Mouse (Mus musculus) macrophage (primary cell): ENCODE data around the gene Rex2. TPM values are rescaled to one million over a fixed set of nuclear protein-coding genes. Genes with fewer than 3 reads are reported as not detected.
"Not testable (repeated sequence)": the region's sequence is repeated elsewhere in the genome, so short reads cannot be mapped to it uniquely, and the experiment has no call there.

Experiments used
- H3K27ac ChIP-seq: fragments of 350-480 bp; formaldehyde crosslinking; 2 replicates; pipeline ENCODE4 v1.9.0; 2021
- H3K36me3 ChIP-seq: fragments of 350-480 bp; formaldehyde crosslinking; 2 replicates; pipeline ENCODE4 v1.9.0; 2021; ENCODE audit errors: inconsistent target
- H3K4me3 ChIP-seq: fragments of 350-480 bp; formaldehyde crosslinking; 2 replicates; pipeline ENCODE4 v1.9.0; 2021; ENCODE audit errors: inconsistent target
- H3K79me2 ChIP-seq: fragments of 350-480 bp; formaldehyde crosslinking; 2 replicates; pipeline ENCODE4 v1.9.0; 2021; ENCODE audit errors: inconsistent target
- WGBS: methylation state at CpG from one replicate; pipeline ENCODE4 v1.1.7; 2026; ENCODE audit warnings: inconsistent platforms; ENCODE audit not compliant: missing documents; 5-methylcytosine and 5-hydroxymethylcytosine counted together
- polyA plus RNA-seq: library from polyadenylated mRNA; stranded (reverse); fragments of 250-400 nt; gene quantifications from 3 replicates; pipeline ENCODE4 v1.2.4, GENCODE M21; 2018; ENCODE audit warnings: inconsistent platforms
- total RNA-seq, 78 experiments: library from RNA; depleted of rRNA; stranded (reverse); fragments of 250-400 nt; gene quantifications; 1 replicate in 9 of 78; 2 replicates in 24 of 78; 3 replicates in 43 of 78; 4 replicates in 2 of 78; pipeline ENCODE4 v1.2.4; 2018; ENCODE audit warnings: inconsistent platforms in 56 of 78

Rex2 gene
- not detected for total RNA-seq (2018; cell fraction: chromatin; rRNA removed)
- under 1 TPM in 1 of 26 experiments, not detected in 25; 0.22 TPM for total RNA-seq (2018; cell fraction: cytosol; rRNA removed)
- 1 to 10 TPM in 2 of 26 experiments, not detected in 24; 1.4 to 3.4 TPM for total RNA-seq (2018; cell fraction: nucleus; rRNA removed)
- not detected in 3 replicates for polyA plus RNA-seq

- not testable (repeated sequence) for H3K79me2 ChIP-seq, H3K27ac ChIP-seq, H3K4me3 ChIP-seq, H3K36me3 ChIP-seq
- no CpG with 5 or more reads among the region's 6 CpGs for WGBS
These were observed at the start of gene Rex2 for GRCm38 (mm10) chr4:147021550-147021949. Gene Rex2 (plus strand): TSS chr4:147021850.

- 29% methylated on average over 1 of the region's 2 CpGs for WGBS
- not testable (repeated sequence) for H3K79me2 ChIP-seq, H3K4me3 ChIP-seq, H3K36me3 ChIP-seq, H3K27ac ChIP-seq
These were observed 45.1 kb upstream of the Rex2 start for GRCm38 (mm10) chr4:146976581-146976980.

DNA sequence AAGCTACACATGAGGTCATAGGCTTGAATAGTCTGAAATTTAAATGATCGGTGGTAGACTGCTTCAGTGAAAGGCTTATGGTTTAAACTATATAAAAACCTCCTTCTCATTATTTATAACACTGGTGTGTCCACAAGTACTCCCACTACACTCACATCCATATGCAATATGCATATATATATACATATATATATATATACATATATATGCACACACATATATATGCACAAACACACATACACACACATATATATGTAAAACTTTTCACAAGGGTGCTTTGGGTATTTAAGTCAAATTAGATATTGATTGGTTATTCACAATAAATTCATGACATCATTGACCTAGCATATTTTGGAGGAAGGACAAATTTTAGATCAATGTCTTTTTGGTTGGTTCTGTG lies 3.2 kb upstream of the Rex2 start:
- H3K27ac ChIP-seq, H3K79me2 ChIP-seq, H3K36me3 ChIP-seq, H3K4me3 ChIP-seq: not testable (repeated sequence)
- WGBS: no CpG with 5 or more reads among the region's 1 CpGs

DNA sequence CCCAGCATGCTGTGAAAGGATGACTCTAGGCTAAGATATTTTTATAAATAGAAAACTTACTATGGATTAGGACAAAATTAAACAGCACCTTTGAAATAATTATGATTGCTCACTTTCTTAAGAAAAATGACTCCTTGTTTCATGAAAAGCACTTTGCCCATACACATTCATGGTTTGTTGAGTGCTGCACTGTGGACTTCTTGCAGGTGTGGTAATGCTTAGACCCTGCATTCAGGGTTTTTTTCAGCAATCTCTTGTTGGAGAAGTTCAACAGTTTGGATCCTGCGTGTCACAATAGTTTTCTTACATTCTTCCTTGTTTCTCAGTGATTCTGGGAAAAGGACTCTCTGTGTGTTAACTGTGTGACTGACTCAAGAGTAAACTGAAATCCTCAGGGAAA lies 4.7 kb downstream of the Rex2 start:
- not testable (repeated sequence) for H3K4me3 ChIP-seq, H3K27ac ChIP-seq, H3K36me3 ChIP-seq, H3K79me2 ChIP-seq
- WGBS: 50% methylated on average over 1 of the region's 1 CpGs

DNA sequence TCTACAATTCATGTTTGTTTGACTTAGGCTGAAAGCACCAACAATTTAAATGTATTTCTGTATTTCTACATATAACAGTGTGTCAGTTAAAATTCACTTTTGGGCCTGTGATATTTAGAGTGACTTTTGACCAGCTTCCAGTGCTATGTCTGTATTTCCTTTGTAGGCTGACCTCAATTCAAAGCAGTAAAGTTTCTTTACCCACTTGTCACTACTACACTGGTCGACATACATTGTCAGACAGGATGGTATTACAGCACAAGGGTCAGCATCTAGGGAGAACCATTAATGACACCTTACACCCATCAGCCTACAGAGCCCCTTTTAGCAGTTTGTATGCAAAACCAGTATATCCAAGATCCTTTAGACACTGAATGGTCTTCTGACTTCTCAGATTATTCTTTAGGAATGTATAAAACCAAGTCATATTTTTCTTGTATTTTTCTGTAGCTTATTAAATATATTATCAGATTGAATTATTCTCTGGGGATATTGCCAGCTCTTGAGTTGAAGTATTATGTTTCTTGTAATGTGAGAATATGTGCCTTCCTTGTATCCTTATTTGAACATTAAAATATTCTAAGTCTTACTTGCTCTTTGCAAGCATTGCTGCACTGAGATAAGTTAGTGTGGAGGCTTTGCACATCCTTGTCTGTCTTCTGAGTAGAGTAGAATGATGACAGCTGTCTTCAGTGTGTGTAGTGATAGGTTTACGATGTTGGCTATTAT lies 9.8 kb downstream of the Rex2 start:
- not testable (repeated sequence) for H3K36me3 ChIP-seq, H3K27ac ChIP-seq, H3K79me2 ChIP-seq, H3K4me3 ChIP-seq
- WGBS: no CpG with 5 or more reads among the region's 2 CpGs

- not testable (repeated sequence) for H3K36me3 ChIP-seq, H3K79me2 ChIP-seq, H3K4me3 ChIP-seq, H3K27ac ChIP-seq
- no CpG with 5 or more reads among the region's 3 CpGs for WGBS
These were observed 42.1 kb downstream of the Rex2 start for GRCm38 (mm10) chr4:147063768-147064167.

GRCm38 (mm10) chr4:147065861-147066260 lies 44.2 kb downstream of the Rex2 start:
- not testable (repeated sequence) for H3K27ac ChIP-seq, H3K4me3 ChIP-seq, H3K36me3 ChIP-seq, H3K79me2 ChIP-seq
- no CpG with 5 or more reads among the region's 3 CpGs for whole genome bisulfite sequencing

GRCm38 (mm10) chr4:147066380-147066779 lies 44.7 kb downstream of the Rex2 start:
- not testable (repeated sequence) for H3K79me2 ChIP-seq, H3K4me3 ChIP-seq, H3K27ac ChIP-seq, H3K36me3 ChIP-seq
- 100% methylated on average over 1 of the region's 1 CpGs for WGBS

- not testable (repeated sequence) for H3K27ac ChIP-seq, H3K36me3 ChIP-seq, H3K4me3 ChIP-seq, H3K79me2 ChIP-seq
- 46% methylated on average over 2 of the region's 2 CpGs for WGBS
These were observed 74.0 kb downstream of the Rex2 start for GRCm38 (mm10) chr4:147095641-147096040.

- H3K36me3 ChIP-seq, H3K79me2 ChIP-seq, H3K4me3 ChIP-seq, H3K27ac ChIP-seq: not testable (repeated sequence)
- WGBS: 4% methylated on average over 39 of the region's 109 CpGs
These were observed 80.3 kb downstream of the Rex2 start for GRCm38 (mm10) chr4:147101666-147102626.

DNA sequence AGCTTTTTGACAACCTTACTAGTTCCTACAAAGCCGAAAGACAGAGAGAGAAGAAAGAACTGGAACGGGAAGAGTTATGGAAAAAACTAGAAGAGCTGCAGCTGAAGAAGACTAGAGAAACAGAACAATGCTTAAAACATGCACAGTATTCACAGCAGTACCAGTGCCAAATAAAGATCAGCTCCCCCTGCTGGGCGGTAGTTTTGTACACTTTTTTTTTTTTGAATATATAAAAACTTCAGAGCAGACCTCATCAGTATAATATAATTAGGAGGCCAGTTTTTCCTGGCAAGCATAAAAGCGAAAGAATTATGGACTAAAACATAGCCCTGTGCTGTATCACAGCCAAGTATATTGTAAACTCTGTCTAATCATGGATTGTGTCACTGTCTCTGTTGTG lies 82.2 kb downstream of the Rex2 start:
- not testable (repeated sequence) for H3K4me3 ChIP-seq, H3K27ac ChIP-seq, H3K79me2 ChIP-seq, H3K36me3 ChIP-seq
- 45% methylated on average over 4 of the region's 4 CpGs for WGBS

Other genes starting within 250 kb of the Rex2 start
- gene Gm21411, start 112.3 kb upstream of the Rex2 start, polyA plus RNA-seq: not detected in 3 replicates
- gene Zfp989, start 49.9 kb upstream of the Rex2 start, polyA plus RNA-seq: 0.13 TPM in 1 of 3 replicates, not detected in the others
- gene Zfp991, start 110.2 kb downstream of the Rex2 start, polyA plus RNA-seq: 67.3 to 187 TPM (median 69.9 TPM) in 3 replicates